Mouse (Mus musculus) intestine, embryonic 15.5 days (tissue): ENCODE measurements around the gene Epha7. TPM values are rescaled to one million over a fixed set of nuclear protein-coding genes. Genes with fewer than 3 reads are reported as not detected.

Source experiments
- ATAC-seq: fragments of 200-750 bp; cut with Nextera tagmentation; 2 replicates; pipeline ENCODE4 v1.8.0; 2017; ENCODE audit warnings: moderate TSS enrichment, moderate library complexity
- H3K27ac ChIP-seq: fragments of 300-500 bp; sonication (generic); 2 replicates; pipeline ENCODE4 v1.5.1; 2015; ENCODE audit warnings: mild to moderate bottlenecking, inconsistent platforms
- H3K27me3 ChIP-seq: fragments of 300-500 bp; sonication (generic); replicated peaks from 2 replicates; pipeline ENCODE4 v1.6.1; 2015; ENCODE audit warnings: inconsistent platforms
- H3K36me3 ChIP-seq: fragments of 300-500 bp; sonication (generic); 2 replicates; pipeline ENCODE4 v1.6.1; 2015; ENCODE audit warnings: inconsistent platforms
- H3K4me1 ChIP-seq: fragments of 300-500 bp; sonication (generic); replicated peaks from 2 replicates; pipeline ENCODE4 v1.6.1; 2015; ENCODE audit warnings: inconsistent platforms
- H3K4me2 ChIP-seq: fragments of 300-500 bp; sonication (generic); replicated peaks from 2 replicates; pipeline ENCODE4 v1.6.1; 2015; ENCODE audit warnings: mild to moderate bottlenecking, inconsistent platforms
- H3K4me3 ChIP-seq: fragments of 300-500 bp; sonication (generic); replicated peaks from 2 replicates; pipeline ENCODE4 v1.5.1; 2015; ENCODE audit warnings: inconsistent platforms
- H3K9ac ChIP-seq: fragments of 300-500 bp; sonication (generic); 2 replicates; pipeline ENCODE4 v1.6.1; 2015; ENCODE audit warnings: inconsistent platforms
- H3K9me3 ChIP-seq: fragments of 300-500 bp; sonication (generic); 2 replicates; pipeline ENCODE4 v1.6.1; 2016; ENCODE audit warnings: inconsistent platforms
- WGBS: fragments of 180-500 bp; shearing (Covaris S2); methylation state at CpG from one replicate; pipeline ENCODE4 v1.1.7; 2015; 5-methylcytosine and 5-hydroxymethylcytosine counted together
- polyA plus RNA-seq: library from polyadenylated mRNA; unstranded; fragments of >200 nt; fragmentation: Nextera tagmentation; extraction: Ambion mirVana; gene quantifications from 2 replicates; pipeline ENCODE4 v1.2.1, GENCODE M21; 2015

Gene Epha7
- 16.9 and 20.0 TPM in 2 replicates for polyA plus RNA-seq

DNA sequence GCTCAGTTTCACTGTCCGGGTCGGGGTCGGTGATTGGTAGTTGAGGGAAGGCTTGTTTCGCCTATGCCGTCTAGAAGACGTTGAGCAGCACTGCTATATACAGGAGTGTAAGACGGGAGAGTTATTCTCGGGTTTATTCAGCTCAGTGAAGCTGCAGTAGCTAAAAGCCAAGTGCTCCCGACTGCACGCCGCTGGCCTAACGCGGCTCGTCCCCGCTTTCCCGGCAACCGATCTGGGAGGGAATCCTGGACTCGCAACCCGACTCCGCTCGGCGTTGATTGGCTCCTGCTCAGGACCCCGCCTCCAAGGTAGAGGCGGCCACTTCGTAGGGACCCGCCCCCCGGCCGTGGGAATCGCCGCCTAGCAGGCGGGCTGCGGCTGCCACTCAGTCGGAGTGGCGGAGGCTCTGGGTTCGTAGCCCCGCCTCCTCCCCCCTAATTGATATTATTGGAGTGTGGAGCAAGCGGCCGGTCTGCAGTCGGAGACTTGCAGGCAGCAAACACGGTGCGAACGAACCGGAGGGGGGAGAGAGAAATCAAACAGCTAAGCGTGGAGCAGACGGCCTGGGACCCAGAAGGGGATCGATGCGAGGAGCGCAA is at the start of gene Epha7:
TSS of gene Epha7 (plus strand) at position 441 of the 599 bp plus-strand sequence.
- under 1% methylated on average over 48 of the region's 48 CpGs for WGBS

DNA sequence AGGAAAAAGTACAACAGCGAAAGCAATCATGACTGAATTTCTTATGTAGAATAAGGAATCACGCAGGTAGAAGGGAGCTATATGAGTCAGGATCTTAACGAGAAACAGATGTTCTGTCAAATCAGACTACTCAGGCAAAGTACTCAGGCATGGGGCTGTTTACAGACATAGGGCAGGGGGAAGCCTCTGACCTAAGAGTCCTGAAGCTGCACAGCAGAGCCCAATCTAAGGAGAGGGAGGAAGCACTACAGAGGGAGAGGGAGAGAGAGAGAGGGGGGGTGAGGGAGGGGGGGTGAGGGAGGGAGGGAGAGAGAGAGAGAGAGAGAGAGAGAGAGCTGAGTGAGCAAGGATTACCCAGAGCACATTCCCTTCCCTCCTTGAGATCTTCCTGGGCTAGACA is 29.0 kb upstream of the Epha7 start:
- Histone ChIP-seq H3K27ac (no peak overlapping the region), H3K4me2 (no peak overlapping the region), H3K4me3 (no peak overlapping the region), H3K27me3 (no peaks in the 10 kb centered on the region), H3K9ac (no peak overlapping the region), H3K9me3 (no peaks in the 10 kb centered on the region), H3K36me3 (no peaks in the 10 kb centered on the region), H3K4me1 (no peaks in the 10 kb centered on the region)
- no peak for ATAC-seq
- WGBS: 37% methylated on average over 3 of the region's 3 CpGs

More for the DNA sequence above, at the start of gene Epha7:
- Histone ChIP-seq H3K4me2 (peak within 1 kb of the TSS; percentile 95), H3K36me3 (no peaks in the 10 kb centered on the region), H3K9ac (peak within 1 kb of the TSS; percentile 73), H3K27me3 (no peaks in the 10 kb centered on the region), H3K4me3 (peak within 1 kb of the TSS; percentile 83), H3K4me1 (no peaks in the 10 kb centered on the region), H3K27ac (peak within 1 kb of the TSS; percentile 89), H3K9me3 (no peaks in the 10 kb centered on the region)
- peak; percentile 98 for ATAC-seq

DNA sequence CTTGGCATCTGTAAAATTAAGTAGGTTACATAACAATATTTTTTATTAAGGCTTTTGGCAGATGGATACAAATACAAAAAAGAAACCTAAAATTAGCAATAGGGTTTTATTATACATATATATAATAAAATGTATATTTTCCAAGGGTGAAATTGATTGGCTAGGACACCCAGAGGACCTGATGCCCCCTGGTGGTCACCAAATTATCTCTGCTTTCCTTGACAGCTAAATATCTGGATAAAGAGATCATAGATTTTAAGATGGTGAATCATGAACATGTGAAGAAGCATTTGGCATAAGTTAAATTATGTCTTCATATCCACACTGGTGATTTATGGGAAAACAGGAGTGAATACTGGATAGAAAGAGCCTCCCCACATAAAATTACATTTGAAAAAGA is 4.1 kb upstream of the Epha7 start:
- Histone ChIP-seq H3K4me3 (no peak overlapping the region), H3K36me3 (no peaks in the 10 kb centered on the region), H3K9me3 (no peaks in the 10 kb centered on the region), H3K27me3 (no peaks in the 10 kb centered on the region), H3K4me2 (no peak overlapping the region), H3K9ac (no peak overlapping the region), H3K27ac (no peak overlapping the region), H3K4me1 (no peaks in the 10 kb centered on the region)
- no peak for ATAC-seq

DNA sequence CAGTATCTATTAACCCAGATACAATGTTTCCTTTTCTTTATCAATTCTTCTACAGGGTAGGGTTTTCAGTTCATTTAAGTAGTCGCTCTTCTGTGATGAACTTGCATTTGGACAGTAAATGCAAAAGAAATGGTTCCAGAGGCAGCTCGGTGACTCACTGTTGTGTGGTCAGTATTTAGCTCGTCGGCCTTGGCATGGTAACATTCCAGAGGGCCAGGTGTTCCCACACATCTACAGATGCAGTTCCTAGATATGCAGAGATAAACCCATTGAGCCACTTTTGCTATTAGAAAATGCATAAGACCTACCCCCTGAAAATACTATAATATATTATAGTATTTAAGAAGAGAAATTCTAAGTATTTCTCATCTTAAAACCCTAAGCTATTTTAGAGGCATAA is 3.2 kb upstream of the Epha7 start:
- H3K4me3 ChIP-seq: no peak overlapping the region
- no peaks in the 10 kb centered on the region for H3K27me3 ChIP-seq
- ATAC-seq: no peak
- H3K9me3 ChIP-seq: no peaks in the 10 kb centered on the region
- WGBS: 77% methylated on average over 4 of the region's 4 CpGs
- no peaks in the 10 kb centered on the region for H3K4me1 ChIP-seq
- no peaks in the 10 kb centered on the region for H3K36me3 ChIP-seq
- H3K9ac ChIP-seq: no peak overlapping the region
- no peak overlapping the region for H3K4me2 ChIP-seq
- no peak overlapping the region for H3K27ac ChIP-seq

DNA sequence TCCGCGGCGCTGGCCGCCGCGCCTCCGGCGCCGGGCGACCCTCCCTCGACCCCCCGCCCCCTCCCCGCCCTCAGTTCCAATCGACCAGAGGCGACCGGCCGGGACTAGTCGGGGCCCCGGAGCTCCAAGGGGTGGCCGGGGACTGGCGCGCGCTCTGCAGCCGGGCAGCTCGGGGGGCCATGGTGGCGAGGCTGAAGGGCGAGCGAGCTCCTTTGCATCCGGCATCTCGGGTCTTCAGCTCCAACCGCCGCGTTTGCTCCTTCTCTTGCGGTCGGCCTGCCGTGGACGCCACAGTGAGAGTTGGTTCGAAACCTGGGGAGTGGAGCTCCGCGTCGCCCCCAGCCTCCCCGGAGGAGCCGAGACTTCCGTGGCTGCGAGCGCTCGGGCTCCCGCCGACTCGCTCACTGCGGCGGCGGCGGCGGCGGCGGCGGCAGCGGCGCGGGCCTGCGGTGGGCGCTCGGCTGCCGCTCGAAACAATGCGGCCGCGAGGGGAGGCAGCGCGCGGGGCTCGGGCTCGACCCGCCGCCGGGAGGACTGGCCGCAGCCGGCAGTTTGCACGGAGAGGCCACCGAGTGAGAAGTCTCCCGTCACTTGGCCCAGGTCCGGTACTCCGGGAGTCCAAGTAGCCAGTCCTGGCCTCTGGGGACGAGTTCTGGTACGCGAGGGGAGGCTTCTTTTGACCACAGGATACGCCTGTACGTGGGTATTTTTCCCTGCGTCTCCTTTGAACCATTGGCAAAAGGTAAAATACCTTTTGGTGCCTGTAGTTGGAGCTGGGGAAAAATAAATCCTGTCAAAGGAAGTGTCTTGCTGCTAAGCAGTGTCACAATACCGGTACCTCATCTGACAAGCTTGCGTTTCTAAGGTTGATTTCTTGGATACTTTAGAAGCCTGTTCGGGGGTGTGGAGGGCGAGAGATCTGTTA is 882 bp downstream of the Epha7 start:
- H3K4me3 ChIP-seq: peak overlapping the region; percentile 83
- H3K9me3 ChIP-seq: no peaks in the 10 kb centered on the region
- H3K4me2 ChIP-seq: peak overlapping the region; percentile 95
- peak; percentile 32 for ATAC-seq
- under 1% methylated on average over 83 of the region's 94 CpGs for WGBS
- H3K27me3 ChIP-seq: no peaks in the 10 kb centered on the region
- H3K9ac ChIP-seq: peak overlapping the region; percentile 73
- no peaks in the 10 kb centered on the region for H3K4me1 ChIP-seq
- no peaks in the 10 kb centered on the region for H3K36me3 ChIP-seq
- H3K27ac ChIP-seq: peak overlapping the region; percentile 89

DNA sequence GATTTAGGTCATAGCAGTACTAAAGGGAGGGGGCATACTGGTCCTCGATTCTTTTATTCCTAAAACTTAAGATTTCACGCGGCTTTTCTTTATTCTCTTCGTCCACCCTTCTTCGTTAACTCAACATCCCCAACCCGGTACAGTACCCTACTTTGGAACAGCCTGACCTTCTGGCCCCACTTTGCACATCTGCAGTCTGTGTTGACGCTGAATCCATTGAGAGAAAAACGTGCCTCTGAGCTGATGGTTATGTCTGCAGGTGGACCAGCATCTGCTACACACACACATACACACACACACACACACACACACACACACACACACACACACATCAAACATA is 1.5 kb downstream of the Epha7 start:
- no peak for ATAC-seq
- Histone ChIP-seq H3K4me3 (peak overlapping the region; percentile 83), H3K9ac (peak overlapping the region; percentile 73), H3K36me3 (no peaks in the 10 kb centered on the region), H3K27me3 (no peaks in the 10 kb centered on the region), H3K27ac (no peak overlapping the region), H3K9me3 (no peaks in the 10 kb centered on the region), H3K4me1 (no peaks in the 10 kb centered on the region), H3K4me2 (peak overlapping the region; percentile 95)
- WGBS: under 1% methylated on average over 8 of the region's 8 CpGs

DNA sequence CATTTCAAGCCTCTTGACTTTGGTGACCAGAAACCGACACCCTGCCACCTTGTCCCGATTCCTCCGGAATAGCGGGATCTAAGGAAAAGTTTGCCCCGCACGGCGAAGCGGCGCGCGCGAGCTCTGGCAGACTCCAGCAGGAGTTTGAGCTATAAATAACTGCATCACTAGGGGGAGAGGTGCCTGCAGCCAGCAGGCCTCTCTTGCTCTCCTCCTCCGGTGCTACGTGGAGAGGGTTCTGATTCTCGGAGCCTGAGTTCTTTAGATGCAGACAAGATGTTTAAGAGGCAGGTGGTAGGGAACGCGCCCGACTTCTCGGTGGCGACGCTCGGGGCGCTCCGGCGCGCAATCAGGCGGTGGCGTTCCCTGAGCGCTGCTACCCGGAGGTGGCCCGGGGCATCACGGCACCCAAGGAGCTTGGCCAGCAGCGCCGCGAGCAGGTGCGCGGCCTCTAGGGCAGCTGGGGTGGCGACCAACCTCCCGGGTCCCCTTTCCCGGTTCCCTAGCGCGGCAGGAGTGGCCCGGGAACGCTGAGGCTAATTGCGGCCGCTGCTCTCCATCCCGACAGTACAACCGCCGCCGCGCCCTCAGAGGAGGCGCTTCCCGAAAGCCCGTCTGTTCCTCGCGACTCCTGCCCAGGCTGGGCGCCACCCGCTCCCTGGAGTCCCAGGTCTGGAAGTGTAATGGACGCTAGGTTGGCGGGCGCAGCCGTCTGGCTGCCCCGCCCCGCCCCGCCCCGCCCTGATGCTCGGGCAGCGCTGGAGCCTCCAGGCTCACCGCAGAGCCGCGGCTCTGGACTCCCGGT is 2.1 kb downstream of the Epha7 start:
- H3K9me3 ChIP-seq: no peaks in the 10 kb centered on the region
- ATAC-seq: peak; percentile 54
- under 1% methylated on average over 72 of the region's 72 CpGs for WGBS
- H3K4me1 ChIP-seq: no peaks in the 10 kb centered on the region
- H3K27ac ChIP-seq: peak overlapping the region; percentile 83
- H3K4me2 ChIP-seq: peak overlapping the region; percentile 95
- H3K36me3 ChIP-seq: no peaks in the 10 kb centered on the region
- H3K9ac ChIP-seq: peak overlapping the region; percentile 73
- H3K4me3 ChIP-seq: peak overlapping the region; percentile 83
- no peaks in the 10 kb centered on the region for H3K27me3 ChIP-seq

DNA sequence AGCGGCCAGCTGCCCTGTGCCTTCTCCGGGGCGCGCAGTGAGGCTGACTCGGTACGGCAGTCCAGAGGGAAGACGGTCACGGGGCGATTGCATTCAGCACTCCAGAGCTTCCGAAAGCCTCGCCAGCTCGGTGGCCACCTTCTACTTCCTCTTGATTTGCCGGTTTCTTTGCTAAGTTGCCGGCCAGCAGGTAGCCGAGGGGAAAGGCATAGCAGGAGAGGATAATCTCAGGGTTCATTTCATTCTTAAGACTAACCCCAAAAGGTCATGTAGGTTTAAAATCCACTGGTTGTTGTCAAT is 2.6 kb downstream of the Epha7 start:
- WGBS: 2% methylated on average over 15 of the region's 15 CpGs
- Histone ChIP-seq H3K9ac (peak overlapping the region; percentile 73), H3K4me2 (peak overlapping the region; percentile 95), H3K4me3 (peak overlapping the region; percentile 83), H3K9me3 (no peaks in the 10 kb centered on the region), H3K27ac (peak overlapping the region; percentile 83; the same call in 1 of the 2 replicates), H3K4me1 (no peaks in the 10 kb centered on the region), H3K27me3 (no peaks in the 10 kb centered on the region), H3K36me3 (no peaks in the 10 kb centered on the region)
- no peak for ATAC-seq

DNA sequence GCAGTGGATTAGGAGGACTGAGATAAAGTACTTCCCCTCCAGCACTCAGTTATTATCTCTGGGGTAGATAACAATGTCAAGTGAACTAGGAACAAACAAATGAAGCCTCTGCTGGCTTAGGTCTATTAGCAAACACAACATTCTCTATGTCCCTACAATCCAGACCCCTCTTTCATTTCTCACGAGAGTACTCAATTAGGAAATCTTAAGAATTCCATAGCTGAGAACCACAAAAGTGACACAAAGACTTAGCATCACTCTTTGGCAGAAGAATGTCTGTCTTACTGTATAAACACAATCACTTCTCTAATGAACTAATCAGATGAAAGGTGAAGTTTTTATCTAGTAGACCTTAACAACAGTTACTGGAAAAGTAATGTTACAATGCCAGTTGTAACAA is 10.7 kb downstream of the Epha7 start:
- Histone ChIP-seq H3K36me3 (no peaks in the 10 kb centered on the region), H3K27me3 (no peaks in the 10 kb centered on the region), H3K4me1 (0 out of 2 replicates have a peak, but pooled peaks cover 3% of the 10 kb centered on the region), H3K9ac (no peak overlapping the region), H3K4me2 (no peak overlapping the region), H3K9me3 (no peaks in the 10 kb centered on the region), H3K27ac (no peak overlapping the region), H3K4me3 (no peak overlapping the region)
- WGBS: 55% methylated on average over 1 of the region's 1 CpGs
- no peak for ATAC-seq

DNA sequence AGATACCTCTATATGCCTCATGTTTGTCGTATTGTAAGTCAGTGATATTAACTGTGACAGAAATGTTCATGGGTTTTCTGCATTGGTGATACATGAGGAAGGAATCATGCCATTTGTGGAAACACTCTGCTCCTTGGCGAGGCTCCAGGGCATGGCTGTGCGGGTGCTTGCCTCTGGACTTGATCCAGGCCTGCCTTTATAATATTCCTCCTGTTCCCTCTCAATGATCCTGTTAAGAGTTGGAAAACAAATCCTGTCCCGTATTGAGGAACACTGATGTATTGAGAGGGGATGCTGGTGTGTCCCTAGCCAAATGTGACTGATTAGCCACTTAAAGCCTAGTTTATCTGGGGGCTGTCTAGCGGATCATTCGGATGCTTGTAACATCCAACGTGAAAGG is 11.7 kb downstream of the Epha7 start:
- H3K9ac ChIP-seq: no peak overlapping the region
- H3K4me3 ChIP-seq: no peak overlapping the region
- ATAC-seq: no peak
- WGBS: 58% methylated on average over 7 of the region's 7 CpGs
- H3K27ac ChIP-seq: no peak overlapping the region
- H3K36me3 ChIP-seq: no peaks in the 10 kb centered on the region
- H3K9me3 ChIP-seq: no peaks in the 10 kb centered on the region
- 0 out of 2 replicates have a peak, but pooled peaks cover 3% of the 10 kb centered on the region for H3K4me1 ChIP-seq
- H3K27me3 ChIP-seq: no peaks in the 10 kb centered on the region
- no peak overlapping the region for H3K4me2 ChIP-seq

DNA sequence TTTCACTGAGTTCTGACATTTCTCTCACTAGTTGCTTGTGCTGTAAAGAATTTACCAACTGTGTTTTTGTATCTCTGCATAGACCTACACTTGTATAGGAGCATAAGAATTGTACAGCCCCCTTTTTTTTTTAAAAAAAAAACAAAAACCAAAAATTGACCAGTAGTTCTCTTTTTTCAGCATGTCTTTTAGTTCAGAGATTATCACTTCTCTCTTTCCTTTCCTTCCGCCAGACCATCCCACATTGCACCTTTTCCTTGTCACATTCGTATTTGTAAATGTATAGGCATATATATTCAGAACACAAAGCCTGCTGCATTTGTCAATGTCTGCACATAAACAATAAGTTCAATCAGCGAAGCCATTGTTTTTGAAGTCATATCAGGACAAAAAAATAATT is 24.7 kb downstream of the Epha7 start:
- ATAC-seq: no peak
- Histone ChIP-seq H3K4me2 (no peak overlapping the region), H3K36me3 (no peaks in the 10 kb centered on the region), H3K9me3 (no peaks in the 10 kb centered on the region), H3K4me3 (no peak overlapping the region), H3K27me3 (no peaks in the 10 kb centered on the region), H3K4me1 (no peaks in the 10 kb centered on the region), H3K9ac (no peak overlapping the region), H3K27ac (no peak overlapping the region)
- 84% methylated on average over 3 of the region's 3 CpGs for WGBS

DNA sequence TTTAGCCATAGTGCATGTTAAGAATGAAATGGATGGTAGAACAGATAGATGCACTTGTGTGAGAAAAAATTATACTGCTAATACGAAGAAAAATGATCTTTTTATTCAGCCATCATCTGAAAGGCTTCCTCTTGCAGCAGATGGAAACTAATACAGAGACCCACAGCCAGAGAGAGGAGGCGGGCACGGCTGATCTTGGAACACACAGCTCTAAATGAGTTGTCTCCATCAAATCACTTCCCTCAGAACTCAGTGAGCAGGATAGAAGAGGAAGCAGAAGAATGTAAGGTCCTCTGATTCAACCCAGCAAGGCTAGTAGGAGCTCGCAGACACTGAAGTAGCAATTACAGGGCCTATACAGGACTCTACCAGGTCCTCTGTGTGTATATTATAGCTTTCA is 33.4 kb downstream of the Epha7 start:
- H3K36me3 ChIP-seq: no peaks in the 10 kb centered on the region
- H3K27ac ChIP-seq: no peak overlapping the region
- ATAC-seq: no peak
- H3K27me3 ChIP-seq: no peaks in the 10 kb centered on the region
- 90% methylated on average over 4 of the region's 4 CpGs for WGBS
- no peak overlapping the region for H3K4me3 ChIP-seq
- H3K4me1 ChIP-seq: no peaks in the 10 kb centered on the region
- no peaks in the 10 kb centered on the region for H3K9me3 ChIP-seq
- no peak overlapping the region for H3K4me2 ChIP-seq
- H3K9ac ChIP-seq: no peak overlapping the region
